Mouse (Mus musculus) hindlimb bud, embryonic 11.5 days (tissue): ENCODE measurements around the gene Vti1a.

Experiments
- DNase-seq: peaks from one replicate; pipeline ENCODE4 v3.0.0-alpha.2; 2012; ENCODE audit warnings: low read depth, low spot score; ENCODE audit errors: extremely low spot score

The Vti1a gene

DNA sequence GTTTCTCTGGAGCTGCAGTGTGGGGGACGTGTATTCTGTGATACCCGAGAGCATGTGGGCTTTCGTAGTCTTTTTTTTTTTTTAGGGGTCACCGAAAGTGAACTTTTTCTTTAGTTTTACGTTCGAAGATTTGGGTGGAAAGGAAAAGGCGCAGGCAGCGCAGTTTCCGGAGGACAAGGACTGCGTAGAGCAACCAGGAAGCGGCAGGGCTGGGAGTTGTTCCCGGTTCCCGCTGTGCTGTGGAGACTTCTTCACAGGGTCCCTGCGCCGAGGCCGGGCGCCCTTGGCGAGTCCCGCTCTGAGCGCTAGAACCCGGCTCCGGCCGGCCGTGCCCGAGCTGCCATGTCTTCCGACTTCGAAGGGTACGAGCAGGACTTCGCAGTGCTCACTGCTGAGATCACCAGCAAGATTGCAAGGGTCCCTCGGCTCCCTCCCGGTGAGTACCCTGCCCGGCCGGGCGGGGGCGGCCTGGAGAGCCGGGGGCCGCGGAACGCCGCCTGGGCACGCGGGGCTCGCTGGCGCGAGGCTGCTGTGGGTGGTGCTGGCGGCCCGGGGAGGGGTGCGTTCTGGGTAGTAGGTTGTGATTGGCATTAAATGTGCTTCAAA lies at the start of gene Vti1a:
Gene Vti1a, plus strand, starts transcription at position 187 of the 606 bp plus-strand sequence.
- DNase-seq, result peak; percentile 94

DNA sequence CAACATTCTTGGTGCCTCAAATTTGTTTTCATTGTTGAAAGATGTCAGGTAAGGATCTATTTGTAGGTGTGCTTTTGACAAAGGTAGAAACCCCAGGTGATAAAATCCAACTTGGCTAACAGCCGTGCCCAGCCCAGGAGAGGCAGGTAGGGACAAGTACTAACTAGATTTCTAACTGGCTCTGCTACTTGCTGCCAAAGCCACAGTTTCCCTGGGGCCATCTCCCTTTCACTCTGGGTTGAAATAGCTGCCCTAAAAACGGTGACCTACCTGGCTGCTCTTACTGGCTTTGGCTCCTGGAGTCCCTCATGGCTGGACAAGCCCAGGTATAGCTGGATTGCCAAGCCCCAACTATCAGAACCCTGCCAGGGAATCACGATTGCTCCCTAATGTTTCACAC lies 49.3 kb upstream of the Vti1a start:
- DNase-seq, result no peak

DNA sequence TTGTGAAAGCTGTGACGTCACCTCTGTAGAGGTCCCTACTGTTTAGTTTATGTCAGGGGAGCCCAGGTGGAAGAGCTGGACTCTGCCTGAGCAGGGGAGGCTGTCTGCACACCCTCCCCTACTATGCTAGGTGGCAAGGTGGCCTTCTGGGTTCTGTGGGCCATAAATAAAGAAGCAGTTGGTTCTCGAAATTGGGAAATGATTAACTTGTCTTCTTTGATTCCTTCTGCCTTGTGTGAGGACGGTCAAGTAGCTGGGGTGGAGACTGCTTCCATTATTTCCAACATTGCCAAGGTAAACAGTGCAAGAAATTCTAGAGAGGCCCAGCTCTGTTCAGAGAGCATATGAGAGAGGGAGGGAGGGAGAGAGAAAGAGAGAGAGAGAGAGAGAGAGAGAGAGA lies 47.9 kb upstream of the Vti1a start:
- DNase-seq, result no peak

DNA sequence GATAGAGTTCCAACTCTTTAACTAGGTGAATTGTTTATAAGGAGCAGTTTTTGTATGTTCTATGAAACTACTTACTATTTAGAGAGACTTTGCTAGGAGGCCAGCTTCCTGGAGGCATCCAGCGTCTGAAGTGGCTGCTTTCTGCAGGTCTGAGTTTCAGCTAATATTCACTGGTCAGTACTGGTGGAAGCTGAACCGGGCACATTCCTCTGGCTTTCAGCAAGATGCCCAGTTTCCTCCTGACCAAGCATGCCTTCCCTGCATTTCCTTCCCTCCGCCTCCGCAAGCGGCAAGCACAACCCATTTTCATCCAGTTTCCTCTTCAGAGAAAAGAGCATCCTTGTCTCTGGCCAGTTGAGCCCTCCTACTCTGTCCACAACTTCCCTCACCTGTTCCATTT lies 47.0 kb upstream of the Vti1a start:
- no peak for DNase-seq

DNA sequence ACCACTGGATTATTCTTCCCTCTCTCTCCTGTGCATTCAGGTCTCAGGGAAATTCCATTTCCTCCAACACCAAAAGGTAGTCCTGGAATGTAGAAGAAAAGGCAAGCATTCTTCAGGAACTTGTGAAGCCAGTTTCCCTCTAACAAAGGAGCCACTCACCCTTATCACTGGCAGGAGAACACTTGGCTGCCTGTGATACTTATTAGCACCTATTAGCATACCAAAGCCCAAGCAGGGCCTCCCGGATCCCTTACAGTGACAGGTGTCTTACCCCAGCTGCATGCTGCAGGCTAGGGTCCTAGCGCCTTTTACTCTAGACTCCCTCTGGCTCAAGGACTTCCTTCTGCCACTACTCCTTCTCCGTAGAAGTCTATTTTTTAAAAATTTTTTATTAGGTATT lies 44.6 kb upstream of the Vti1a start:
- no peak for DNase-seq

DNA sequence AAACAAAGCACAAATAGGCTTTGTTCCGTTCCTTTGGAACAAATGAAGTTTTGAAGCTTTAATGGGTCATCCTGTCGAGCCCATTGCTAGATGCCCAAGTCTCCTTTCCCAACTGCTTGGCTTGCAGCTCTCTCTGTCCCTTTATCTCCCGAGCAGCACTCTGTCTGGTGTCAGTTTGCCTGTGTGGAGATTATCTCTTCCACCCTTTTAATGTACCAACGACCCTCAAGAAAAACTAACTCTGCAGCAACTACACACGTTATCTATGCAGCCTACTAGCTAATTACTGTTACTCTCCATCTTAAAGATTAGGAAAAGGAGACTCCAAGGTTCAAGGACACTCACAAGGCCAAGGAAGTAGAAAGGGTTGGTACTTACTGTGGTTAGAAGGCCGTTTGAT lies 42.8 kb upstream of the Vti1a start:
- DNase-seq, result no peak

DNA sequence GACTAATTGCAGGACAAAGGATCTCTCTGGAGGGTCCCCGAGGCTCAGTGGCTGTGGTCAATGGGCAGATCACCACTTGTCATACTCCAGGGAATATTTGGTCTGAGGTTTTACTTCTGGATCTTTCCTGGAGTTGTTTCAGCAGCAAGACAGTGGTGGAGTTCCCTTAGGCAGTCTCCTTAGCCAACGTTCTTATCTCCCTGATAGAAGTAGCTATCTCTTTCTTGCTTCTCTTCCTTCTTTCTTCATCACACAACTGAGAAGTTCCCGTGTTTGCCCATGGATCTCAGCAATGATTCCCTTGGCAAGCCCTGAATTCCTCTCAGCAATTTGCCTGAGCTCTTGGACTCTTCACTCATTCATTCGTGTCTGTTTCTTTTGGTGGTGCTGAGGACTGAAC lies 40.0 kb upstream of the Vti1a start:
- no peak for DNase-seq

DNA sequence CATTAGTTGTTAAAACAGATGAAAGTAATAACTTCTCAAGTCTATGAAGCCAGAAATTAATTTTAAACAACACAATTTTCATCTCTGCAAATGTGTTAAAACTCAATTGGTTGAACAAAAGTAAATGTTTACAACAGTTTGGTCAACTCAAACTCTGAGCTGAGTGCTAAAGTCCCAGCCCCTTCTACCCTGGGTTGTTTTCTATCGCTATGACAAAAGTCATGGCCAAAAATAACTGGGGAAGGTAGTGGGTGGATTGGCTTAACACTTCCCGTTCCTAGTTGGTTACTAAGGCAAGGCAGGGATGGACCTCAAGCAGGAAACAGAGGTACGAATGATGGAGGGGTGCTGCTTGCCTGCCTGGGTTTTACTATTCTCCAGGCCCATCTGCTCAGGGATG lies 39.3 kb upstream of the Vti1a start:
- DNase-seq, result no peak

DNA sequence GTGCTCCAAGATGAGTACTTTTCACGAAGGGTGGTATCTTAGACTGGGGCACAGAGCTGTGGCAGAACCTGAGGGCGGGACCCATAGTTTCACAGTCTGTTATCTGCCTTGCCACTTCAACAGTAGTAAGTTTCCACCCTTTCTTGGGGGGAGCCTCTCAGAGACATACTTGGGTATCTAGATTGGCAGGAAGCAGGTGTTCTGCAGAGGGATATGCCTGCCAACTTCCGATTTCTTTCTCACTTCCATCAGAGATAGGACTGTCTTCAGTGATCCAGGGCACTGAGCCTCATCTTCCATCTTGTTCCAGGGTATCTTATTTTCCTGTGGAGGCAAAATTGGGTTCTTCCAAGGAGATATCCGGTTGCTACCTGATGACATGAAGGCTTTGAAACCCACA lies 32.0 kb upstream of the Vti1a start:
- DNase-seq, result no peak

DNA sequence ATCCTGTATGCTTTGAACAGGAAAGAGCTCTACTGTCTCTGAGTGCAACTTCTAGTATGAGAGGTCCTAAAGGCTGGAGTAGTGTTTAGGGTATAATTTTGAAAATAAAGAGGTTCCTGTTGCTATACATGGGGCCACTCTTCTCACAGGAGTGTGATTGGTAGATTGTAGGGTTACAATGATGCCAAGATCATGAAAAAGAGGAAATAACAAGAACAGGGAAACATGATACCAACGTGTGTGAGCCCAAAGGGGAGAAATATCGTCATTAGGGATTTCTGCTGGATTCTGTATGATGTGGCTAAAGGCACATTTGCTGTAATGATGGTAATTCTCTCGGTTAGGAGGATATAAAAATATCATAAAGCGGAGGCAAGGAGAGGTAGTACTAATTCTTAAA lies 30.1 kb upstream of the Vti1a start:
- no peak for DNase-seq

DNA sequence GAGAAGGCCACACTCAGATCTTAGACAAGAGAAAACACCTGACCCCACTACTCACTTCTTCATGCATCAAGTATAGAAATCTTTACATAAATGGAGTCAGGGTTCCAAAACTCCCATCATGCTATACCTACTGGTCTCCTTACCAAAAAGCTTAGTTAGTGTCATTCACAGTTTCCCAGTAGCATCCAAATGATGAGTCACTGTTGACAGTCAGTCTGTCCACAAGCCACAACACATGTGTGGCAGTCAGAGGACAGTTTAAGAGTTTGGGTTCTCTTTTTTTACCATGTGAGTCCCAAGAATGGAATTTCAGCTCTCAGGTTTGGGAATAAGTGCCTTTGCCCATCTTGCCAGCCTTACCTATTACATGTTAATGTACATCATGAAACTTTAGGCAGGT lies 27.1 kb upstream of the Vti1a start:
- DNase-seq, result no peak

DNA sequence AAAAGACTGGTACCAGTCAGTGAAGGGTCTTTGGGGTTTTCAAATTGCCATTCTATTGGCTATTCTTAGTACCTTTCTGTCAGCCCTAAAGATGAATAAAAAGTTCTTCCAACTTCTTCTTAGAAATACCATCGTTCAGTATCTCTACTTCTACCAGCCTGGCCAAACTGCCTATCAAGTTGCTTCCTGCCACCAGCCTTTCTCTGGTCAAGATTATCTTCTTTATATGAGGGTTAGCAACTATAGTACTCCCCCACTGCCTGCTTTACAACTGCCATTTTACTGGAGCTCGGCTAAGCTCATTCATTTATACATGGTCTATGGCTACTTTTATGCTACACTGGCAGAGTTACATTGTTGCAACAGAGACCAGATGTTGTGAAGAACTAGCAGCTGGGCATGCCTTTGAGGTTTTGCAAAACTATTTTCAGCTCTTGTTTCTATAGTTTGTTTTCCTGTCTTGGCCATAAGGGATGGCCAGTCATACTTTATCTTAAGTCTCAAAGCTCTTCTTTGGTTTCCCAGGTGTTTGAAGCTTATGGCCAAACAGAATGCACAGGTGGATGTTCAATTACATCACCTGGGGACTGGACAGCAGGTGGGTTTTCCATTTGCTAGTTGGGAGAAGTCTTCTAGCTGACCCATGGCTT lies 25.3 kb upstream of the Vti1a start:
- no peak for DNase-seq

DNA sequence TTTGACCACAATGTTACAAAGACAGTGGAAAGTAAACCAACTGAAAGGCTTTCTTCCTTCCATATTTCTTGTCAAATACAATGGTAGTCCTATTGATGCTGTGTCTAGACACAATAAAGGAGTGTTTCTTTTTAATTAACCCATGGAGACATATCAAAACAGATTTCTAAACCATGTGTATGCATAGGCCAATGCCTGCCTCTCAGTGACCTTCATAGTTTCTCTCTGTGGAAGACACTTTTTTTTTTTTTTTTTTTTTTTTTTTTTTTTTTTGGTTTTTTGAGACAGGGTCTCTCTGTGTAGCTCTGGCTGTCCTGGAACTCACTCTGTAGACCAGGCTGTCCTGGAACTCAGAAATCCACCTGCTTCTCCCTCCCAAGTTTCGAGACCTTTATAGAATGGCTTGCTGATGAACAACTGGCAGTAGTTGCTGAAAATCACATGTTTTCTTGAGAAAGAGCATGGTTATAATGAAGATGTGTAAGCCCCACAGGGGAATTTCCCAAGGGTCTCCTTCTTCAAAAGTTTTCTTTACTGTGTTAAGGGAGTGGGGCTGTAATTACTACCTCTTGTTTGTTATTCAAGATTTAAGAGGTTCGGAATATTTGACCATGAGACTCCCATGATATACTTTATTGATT lies 23.8 kb upstream of the Vti1a start:
- no peak for DNase-seq

DNA sequence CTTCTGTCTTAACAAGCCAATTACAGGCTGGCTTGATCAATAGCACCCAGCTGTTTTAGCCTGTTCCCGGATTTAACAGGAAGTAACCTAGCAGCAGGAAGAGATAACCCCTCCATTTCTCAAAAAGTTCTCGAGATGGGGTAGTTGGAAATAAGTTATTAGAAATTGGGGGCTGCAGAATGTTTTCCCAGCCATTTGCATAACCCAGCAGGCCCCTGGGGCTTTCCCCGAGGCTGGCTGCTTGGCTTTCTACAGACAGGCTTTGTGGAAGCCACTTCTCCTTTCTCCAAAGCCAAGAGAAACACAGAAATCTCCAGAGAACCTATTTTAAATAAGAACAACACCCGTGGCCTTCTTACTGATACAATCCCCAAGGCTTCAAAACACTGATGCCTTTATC lies 22.9 kb upstream of the Vti1a start:
- no peak for DNase-seq

DNA sequence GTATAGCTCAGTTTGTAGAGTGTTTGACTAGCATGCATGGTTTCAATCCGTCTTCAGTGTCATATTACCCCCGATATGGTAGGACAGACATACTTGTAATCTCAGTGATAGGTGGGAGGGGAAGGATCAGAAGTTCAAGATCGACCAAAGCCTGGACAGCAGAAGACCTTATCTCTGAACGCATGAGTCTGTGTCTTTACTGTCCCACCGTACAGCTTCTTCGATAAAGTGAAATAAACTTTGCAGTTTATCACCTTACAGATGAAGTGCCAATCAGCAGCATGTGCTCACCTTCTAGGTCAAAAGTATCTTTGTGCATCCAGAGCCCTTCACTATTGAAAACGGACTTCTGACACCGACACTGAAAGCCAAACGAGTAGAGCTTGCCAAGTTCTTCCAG lies 21.0 kb upstream of the Vti1a start:
- no peak for DNase-seq

DNA sequence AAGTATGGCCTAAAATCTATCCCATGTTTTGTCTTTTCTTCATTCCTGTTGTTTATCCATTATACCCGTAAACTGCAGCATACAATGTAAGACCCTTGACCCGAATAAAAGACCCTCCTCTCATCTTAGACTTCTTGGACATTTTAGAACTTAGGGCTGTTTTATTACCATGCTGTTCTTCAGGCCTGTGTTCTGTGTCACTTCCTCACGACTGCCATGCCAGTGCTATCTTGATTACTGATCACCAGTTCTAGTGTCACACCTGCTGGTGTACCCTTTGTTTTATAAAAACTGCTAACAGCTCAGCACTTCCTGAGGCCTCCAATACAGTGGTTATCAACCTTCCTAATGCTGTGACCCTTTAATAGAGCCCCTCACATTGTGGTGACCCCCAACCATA lies 20.5 kb upstream of the Vti1a start:
- DNase-seq, result no peak

DNA sequence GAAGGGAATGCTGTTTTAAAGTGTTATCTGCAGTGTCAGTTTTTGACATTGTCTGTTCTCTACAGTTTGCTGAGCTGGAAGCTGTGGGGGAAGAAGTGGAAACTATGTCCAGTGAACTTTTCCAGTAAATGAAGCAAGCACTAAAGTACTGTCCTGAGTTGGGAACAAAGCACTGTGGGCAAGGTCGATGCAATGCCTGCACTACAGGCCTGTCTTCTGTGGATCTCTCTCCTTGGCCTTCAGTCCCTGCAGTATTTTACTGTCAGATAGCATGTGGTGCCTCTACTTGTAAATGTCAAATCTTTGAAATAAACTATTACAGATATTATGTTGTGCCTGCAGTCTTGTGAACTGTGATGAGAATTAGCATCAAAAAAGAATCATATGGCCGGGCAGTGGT lies 19.8 kb upstream of the Vti1a start:
- no peak for DNase-seq

DNA sequence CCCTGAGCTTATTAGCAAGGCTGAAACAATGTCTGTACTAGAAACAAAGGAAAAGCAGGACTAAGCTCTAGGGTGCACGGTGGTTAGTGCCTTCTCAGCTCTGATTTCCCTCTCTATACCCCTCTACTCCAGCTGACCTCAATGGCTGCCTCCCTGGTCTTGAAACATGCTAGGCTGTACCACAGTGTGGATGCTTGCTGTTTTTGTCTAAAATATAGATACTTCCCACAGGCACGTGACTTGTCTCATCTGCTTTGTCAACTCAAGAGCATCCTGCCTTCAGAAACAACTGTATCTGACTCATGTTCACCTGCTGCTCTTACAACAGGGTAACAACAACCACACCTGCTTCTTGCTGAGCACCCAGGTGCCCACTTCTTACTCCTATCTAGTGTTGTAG lies 18.6 kb upstream of the Vti1a start:
- DNase-seq, result no peak

DNA sequence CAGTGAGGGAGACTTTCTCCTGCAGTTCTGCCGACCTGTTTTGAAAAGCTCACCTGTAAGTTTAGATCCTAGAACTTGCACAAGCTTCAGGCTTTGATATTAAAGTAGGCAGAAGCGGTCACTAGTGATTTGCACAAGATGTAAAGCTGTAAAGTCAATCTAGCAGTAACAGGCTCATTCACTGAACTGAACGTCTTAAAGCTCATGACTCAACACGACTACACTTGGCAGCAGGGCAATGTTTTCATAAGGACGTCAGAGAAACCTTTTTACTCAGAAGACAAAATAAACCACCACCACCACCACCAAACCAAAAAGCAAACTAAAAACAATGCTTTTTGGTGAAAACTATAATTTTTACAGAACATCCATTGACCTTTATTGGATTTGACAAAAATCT lies 18.1 kb upstream of the Vti1a start:
- no peak for DNase-seq

DNA sequence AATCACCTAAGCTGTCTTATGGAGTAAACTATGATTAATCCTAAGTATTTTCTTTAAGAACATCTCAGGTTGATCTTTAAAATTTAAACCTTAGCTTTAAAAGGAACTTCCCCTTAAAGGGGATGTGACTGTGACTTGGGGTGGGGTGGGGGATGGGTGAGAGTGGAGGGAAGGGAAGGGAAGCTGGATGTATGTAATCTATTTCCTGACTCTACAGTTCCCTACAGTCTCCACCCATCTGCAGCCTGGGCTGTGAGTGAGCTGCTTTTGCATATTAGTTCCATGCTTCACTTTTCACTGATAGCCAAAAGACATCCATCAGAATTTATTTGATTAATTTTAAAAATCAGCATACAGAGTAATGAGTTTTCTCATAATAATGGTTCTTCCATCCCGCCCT lies 16.7 kb upstream of the Vti1a start:
- DNase-seq, result no peak

DNA sequence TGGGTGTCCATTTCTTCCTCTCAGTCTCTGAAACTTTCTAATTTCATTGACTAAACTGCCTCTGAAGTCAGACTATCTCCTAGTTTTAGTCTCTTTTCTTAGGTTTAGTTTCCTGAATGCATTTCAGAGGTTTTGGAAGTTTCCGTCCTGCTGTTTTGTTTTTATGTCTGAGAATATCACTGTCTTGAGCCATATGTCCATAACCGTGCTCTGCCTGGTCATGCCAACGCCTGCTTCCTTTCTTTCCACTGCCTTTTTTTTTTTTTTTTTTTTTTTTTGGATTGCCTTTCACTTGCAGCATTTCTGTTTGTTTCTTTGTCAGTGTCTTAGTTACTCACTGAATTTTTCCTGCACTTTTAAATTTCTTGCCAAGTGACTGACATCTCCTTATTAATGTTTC lies 15.6 kb upstream of the Vti1a start:
- DNase-seq, result no peak

DNA sequence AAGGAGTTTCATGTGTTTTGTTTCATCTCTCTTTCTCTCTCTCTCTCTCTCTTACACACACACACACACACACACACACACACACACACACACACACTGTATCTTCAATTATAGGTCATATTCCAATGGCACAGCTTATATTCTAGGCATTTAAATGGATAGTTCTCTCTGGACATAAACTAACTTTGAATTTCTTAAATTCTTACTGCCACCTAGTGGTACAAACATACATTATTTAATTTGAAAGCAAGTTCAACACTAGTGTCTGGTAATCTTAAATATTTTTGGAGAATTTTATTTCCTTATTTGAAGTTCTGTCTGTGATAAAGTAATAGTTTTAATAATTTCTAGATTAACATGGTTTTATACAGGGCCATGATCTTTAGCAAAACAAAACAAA lies 11.1 kb upstream of the Vti1a start:
- DNase-seq, result no peak

DNA sequence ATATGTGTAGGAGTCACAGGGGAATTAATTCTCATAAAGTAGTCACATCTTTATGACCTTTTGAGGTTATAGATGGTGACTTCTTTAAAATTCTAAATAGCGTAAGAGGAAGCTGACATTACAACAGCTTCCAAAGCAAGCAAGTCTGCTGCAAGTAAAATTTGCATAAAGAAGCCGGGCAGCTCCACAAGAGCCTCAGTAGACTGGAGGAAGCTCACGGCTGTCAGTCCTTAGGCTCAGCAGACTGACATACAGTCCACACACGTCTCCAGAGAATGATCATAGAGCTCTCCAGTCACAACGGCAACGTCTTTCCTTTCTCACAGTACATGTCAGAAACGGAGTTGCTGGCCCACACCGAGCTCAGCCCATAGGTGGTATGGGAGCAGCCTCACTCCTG lies 4.2 kb upstream of the Vti1a start:
- DNase-seq, result no peak
